Comparison of ENCODE assay signal across 8 mouse cellular contexts in the genomic region with DNA sequence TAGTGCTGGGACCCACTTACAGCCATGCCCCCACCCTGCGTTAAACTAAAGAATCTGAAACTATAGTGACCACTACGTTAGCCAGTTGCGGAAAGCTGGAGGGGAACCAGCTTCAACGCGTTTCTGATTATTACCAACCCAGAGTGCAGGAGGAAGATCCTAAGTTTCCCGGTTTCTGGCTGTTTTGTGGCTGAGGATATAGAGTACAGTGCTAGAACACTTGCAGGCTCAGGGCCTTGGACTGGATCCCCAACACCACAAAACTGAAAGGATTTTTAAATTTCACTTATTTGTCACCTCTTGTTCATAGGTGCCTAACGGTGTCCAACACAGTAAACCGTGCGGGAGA. TPM values are rescaled to one million over a fixed set of nuclear protein-coding genes. Genes with fewer than 3 reads are reported as not detected.
A peak's percentile ranks its signal among the peaks of the same experiment; 100 is the strongest.
DNase-seq lines count a peak whose midpoint lies in the region; ATAC-seq lines count a peak whose summit lies in the region.

No protein-coding gene starts in this region.

- ATAC-seq in kidney, embryonic 16.5 days (ENCODE audit: low FRiP score, low TSS enrichment), result no peak
- ATAC-seq in embryonic facial prominence, embryonic 13.5 days (ENCODE audit: insufficient number of reproducible peaks, insufficient read depth, low FRiP score, low TSS enrichment, low read depth), result no peak
- ATAC-seq in neural tube, embryonic 12.5 days (ENCODE audit: low FRiP score, low read depth), result 0 out of 2 replicates have a peak, but pooled peaks have one; percentile 1

- no peak for DNase-seq in kidney, postnatal 25 days
- no peak for DNase-seq in limb, embryonic 10.5 days (ENCODE audit: low spot score)
- no peak for DNase-seq in layer of hippocampus, adult 9-10 months (ENCODE audit: low spot score)
- no peak for DNase-seq in frontal cortex, postnatal 10 days (ENCODE audit: low spot score in 2 of 2)
- no peak for DNase-seq in gastrocnemius, postnatal 36 days

- intact Hi-C loops in gastrocnemius, postnatal 36 days (cut with DNase I), result no loop called here

- peak overlapping the region; percentile 61 for H3K4me2 ChIP-seq in kidney, embryonic 16.5 days (replicated peaks; ENCODE audit: low read depth, low read length)
- H3K4me2 ChIP-seq in embryonic facial prominence, embryonic 13.5 days, result peak overlapping the region; percentile 72
- H3K4me2 ChIP-seq in neural tube, embryonic 12.5 days (replicated peaks), result peak overlapping the region; percentile 83

- no peaks in the 10 kb centered on the region for H3K36me3 ChIP-seq in kidney, embryonic 16.5 days (ENCODE audit: insufficient read depth, low read length)
- H3K36me3 ChIP-seq in embryonic facial prominence, embryonic 13.5 days, result no peaks in the 10 kb centered on the region
- H3K36me3 ChIP-seq in limb, embryonic 10.5 days, result peaks cover 25% of the 10 kb centered on the region
- H3K36me3 ChIP-seq in neural tube, embryonic 12.5 days, result no peaks in the 10 kb centered on the region

- H3K9me3 ChIP-seq in kidney, embryonic 16.5 days (ENCODE audit: low read length), result no peaks in the 10 kb centered on the region
- H3K9me3 ChIP-seq in embryonic facial prominence, embryonic 13.5 days, result no peaks in the 10 kb centered on the region
- H3K9me3 ChIP-seq in limb, embryonic 10.5 days (replicated peaks), result no peaks in the 10 kb centered on the region
- H3K9me3 ChIP-seq in neural tube, embryonic 12.5 days, result no peaks in the 10 kb centered on the region

- H3K4me1 ChIP-seq in kidney, embryonic 16.5 days (ENCODE audit: insufficient read depth, low read length), result peaks cover 31% of the 10 kb centered on the region
- H3K4me1 ChIP-seq in embryonic facial prominence, embryonic 13.5 days, result peaks cover 27% of the 10 kb centered on the region
- peaks cover 23% of the 10 kb centered on the region for H3K4me1 ChIP-seq in limb, embryonic 10.5 days
- peaks cover 20% of the 10 kb centered on the region for H3K4me1 ChIP-seq in neural tube, embryonic 12.5 days

- H3K4me3 ChIP-seq in kidney, embryonic 16.5 days (ENCODE audit: low read length), result peak overlapping the region; percentile 100
- H3K4me3 ChIP-seq in embryonic facial prominence, embryonic 13.5 days, result peak overlapping the region; percentile 88
- peak overlapping the region; percentile 100 for H3K4me3 ChIP-seq in limb, embryonic 10.5 days
- peak overlapping the region; percentile 98 for H3K4me3 ChIP-seq in neural tube, embryonic 12.5 days

- H3K9ac ChIP-seq in kidney, embryonic 16.5 days (replicated peaks; ENCODE audit: low read length), result peak overlapping the region; percentile 73
- peak overlapping the region; percentile 73 for H3K9ac ChIP-seq in embryonic facial prominence, embryonic 13.5 days
- peak overlapping the region; percentile 98 for H3K9ac ChIP-seq in neural tube, embryonic 12.5 days

- H3K27me3 ChIP-seq in kidney, embryonic 16.5 days (ENCODE audit: insufficient read depth, low read length), result no peaks in the 10 kb centered on the region
- H3K27me3 ChIP-seq in embryonic facial prominence, embryonic 13.5 days, result no peaks in the 10 kb centered on the region
- H3K27me3 ChIP-seq in limb, embryonic 10.5 days (ENCODE audit: low read depth, poor library complexity, severe bottlenecking), result no peaks in the 10 kb centered on the region
- no peaks in the 10 kb centered on the region for H3K27me3 ChIP-seq in neural tube, embryonic 12.5 days (replicated peaks)

- 50% methylated on average over 9 of the region's 9 CpGs for WGBS in kidney, embryonic 16.5 days
- 51% methylated on average over 9 of the region's 9 CpGs for WGBS in embryonic facial prominence, embryonic 13.5 days
- 59% methylated on average over 9 of the region's 9 CpGs for WGBS in limb, embryonic 10.5 days
- 57% methylated on average over 9 of the region's 9 CpGs for WGBS in neural tube, embryonic 12.5 days

- H3K27ac ChIP-seq in kidney, embryonic 16.5 days (ENCODE audit: low read length), result peak overlapping the region; percentile 99
- peak overlapping the region; percentile 98 for H3K27ac ChIP-seq in embryonic facial prominence, embryonic 13.5 days
- H3K27ac ChIP-seq in limb, embryonic 10.5 days, result peak overlapping the region; percentile 94
- peak overlapping the region; percentile 92 for H3K27ac ChIP-seq in neural tube, embryonic 12.5 days

RNA-seq across cellular contexts. Expression of gene Hspa4, which starts 0.9 kb away (rescaled TPM):
- polyA plus RNA-seq in kidney, embryonic 16.5 days (2015; fragmentation: Nextera tagmentation; extraction: Ambion mirVana), result 82.7 and 85.1 TPM in 2 replicates
- 80.5 and 84.4 TPM in 2 replicates for polyA plus RNA-seq in embryonic facial prominence, embryonic 13.5 days (2015; fragmentation: Nextera tagmentation; extraction: Ambion mirVana)
- 143 and 154 TPM in 2 replicates for polyA plus RNA-seq in limb, embryonic 10.5 days (2016; fragmentation: Nextera tagmentation; extraction: Ambion mirVana)
- polyA plus RNA-seq in neural tube, embryonic 12.5 days (2016; fragmentation: Nextera tagmentation; extraction: Ambion mirVana), result 85.8 and 89.0 TPM in 2 replicates
- 10 to 100 TPM; 82.0 to 82.4 TPM for total RNA-seq in gastrocnemius, postnatal 36 days (2021)

RNA-seq across cellular contexts. Expression of gene Zcchc10, which starts 23.3 kb away (rescaled TPM):
- polyA plus RNA-seq in kidney, embryonic 16.5 days (2015; fragmentation: Nextera tagmentation; extraction: Ambion mirVana), result 19.1 and 25.4 TPM in 2 replicates
- polyA plus RNA-seq in embryonic facial prominence, embryonic 13.5 days (2015; fragmentation: Nextera tagmentation; extraction: Ambion mirVana), result 21.5 and 23.5 TPM in 2 replicates
- 23.0 and 30.4 TPM in 2 replicates for polyA plus RNA-seq in limb, embryonic 10.5 days (2016; fragmentation: Nextera tagmentation; extraction: Ambion mirVana)
- polyA plus RNA-seq in neural tube, embryonic 12.5 days (2016; fragmentation: Nextera tagmentation; extraction: Ambion mirVana), result 16.6 and 16.7 TPM in 2 replicates
- 1 to 10 TPM; 5.5 to 6.2 TPM for total RNA-seq in gastrocnemius, postnatal 36 days (2021)

RNA-seq across cellular contexts. Expression of gene Aff4, which starts 49.5 kb away (rescaled TPM):
- 16.8 and 25.8 TPM in 2 replicates for polyA plus RNA-seq in kidney, embryonic 16.5 days (2015; fragmentation: Nextera tagmentation; extraction: Ambion mirVana)
- 60.8 and 61.1 TPM in 2 replicates for polyA plus RNA-seq in embryonic facial prominence, embryonic 13.5 days (2015; fragmentation: Nextera tagmentation; extraction: Ambion mirVana)
- 33.7 and 38.0 TPM in 2 replicates for polyA plus RNA-seq in limb, embryonic 10.5 days (2016; fragmentation: Nextera tagmentation; extraction: Ambion mirVana)
- polyA plus RNA-seq in neural tube, embryonic 12.5 days (2016; fragmentation: Nextera tagmentation; extraction: Ambion mirVana), result 62.7 and 79.2 TPM in 2 replicates
- total RNA-seq in gastrocnemius, postnatal 36 days (2021), result 10 to 100 TPM; 77.9 to 80.8 TPM
